Mouse (Mus musculus) thymus, adult 2 months (tissue): Measurements from ENCODE around the gene Gucy2d. TPM values are rescaled to one million over a fixed set of nuclear protein-coding genes. Genes with fewer than 3 reads are reported as not detected.

ENCODE experiments used
- DNase-seq: peaks from one replicate; pipeline ENCODE4 v3.0.0; 2021
- H3K27ac ChIP-seq: fragments of 200-500 bp; 2 replicates; pipeline ENCODE4 v1.5.1; 2012; ENCODE audit warnings: low read length, control low read depth; ENCODE audit not compliant: control insufficient read depth, insufficient read depth
- H3K27me3 ChIP-seq: fragments of 200-500 bp; 2 replicates; pipeline ENCODE4 v1.6.1; 2012; ENCODE audit warnings: mild to moderate bottlenecking, low read length, moderate library complexity, mixed read lengths; ENCODE audit not compliant: control insufficient read depth, insufficient read depth
- H3K36me3 ChIP-seq: fragments of 200-500 bp; 2 replicates; pipeline ENCODE4 v1.6.1; 2012; ENCODE audit warnings: mild to moderate bottlenecking, low read length, moderate library complexity; ENCODE audit not compliant: control insufficient read depth, insufficient read depth
- H3K4me1 ChIP-seq: fragments of 200-500 bp; replicated peaks from 2 replicates; pipeline ENCODE4 v1.6.1; 2012; ENCODE audit warnings: low read length; ENCODE audit not compliant: control insufficient read depth, insufficient read depth
- H3K4me3 ChIP-seq: fragments of 200-500 bp; 2 replicates; pipeline ENCODE4 v1.5.1; 2012; ENCODE audit warnings: mild to moderate bottlenecking, low read length, control low read depth, moderate library complexity; ENCODE audit not compliant: control insufficient read depth, insufficient read depth
- CTCF ChIP-seq: fragments of 200-500 bp; IDR thresholded peaks from 2 replicates; pipeline ENCODE4 v1.5.1; 2012; ENCODE audit warnings: mild to moderate bottlenecking, control low read depth, low read length, moderate library complexity, borderline replicate concordance; ENCODE audit not compliant: control insufficient read depth, poor library complexity, insufficient read depth; ENCODE audit errors: extremely low read depth
- POLR2A ChIP-seq: fragments of 200-500 bp; IDR thresholded peaks from 2 replicates; pipeline ENCODE4 v1.6.1; 2012; ENCODE audit warnings: mild to moderate bottlenecking, low read length, control low read depth, moderate library complexity; ENCODE audit not compliant: control insufficient read depth, poor library complexity, insufficient read depth; ENCODE audit errors: extremely low read depth
- WGBS: fragments of 180-500 bp; shearing (Covaris S2); methylation state at CpG from one replicate; pipeline ENCODE4 v1.1.7; 2018; 5-methylcytosine and 5-hydroxymethylcytosine counted together
- polyA plus RNA-seq: library from polyadenylated mRNA; depleted of rRNA; stranded (reverse); fragments of >200 nt; gene quantifications from 2 replicates; pipeline ENCODE4 v1.2.3, GENCODE M21; 2012; rRNA removed

The Gucy2d gene
- polyA plus RNA-seq, 1 experiment, result 0.22 TPM

DNA sequence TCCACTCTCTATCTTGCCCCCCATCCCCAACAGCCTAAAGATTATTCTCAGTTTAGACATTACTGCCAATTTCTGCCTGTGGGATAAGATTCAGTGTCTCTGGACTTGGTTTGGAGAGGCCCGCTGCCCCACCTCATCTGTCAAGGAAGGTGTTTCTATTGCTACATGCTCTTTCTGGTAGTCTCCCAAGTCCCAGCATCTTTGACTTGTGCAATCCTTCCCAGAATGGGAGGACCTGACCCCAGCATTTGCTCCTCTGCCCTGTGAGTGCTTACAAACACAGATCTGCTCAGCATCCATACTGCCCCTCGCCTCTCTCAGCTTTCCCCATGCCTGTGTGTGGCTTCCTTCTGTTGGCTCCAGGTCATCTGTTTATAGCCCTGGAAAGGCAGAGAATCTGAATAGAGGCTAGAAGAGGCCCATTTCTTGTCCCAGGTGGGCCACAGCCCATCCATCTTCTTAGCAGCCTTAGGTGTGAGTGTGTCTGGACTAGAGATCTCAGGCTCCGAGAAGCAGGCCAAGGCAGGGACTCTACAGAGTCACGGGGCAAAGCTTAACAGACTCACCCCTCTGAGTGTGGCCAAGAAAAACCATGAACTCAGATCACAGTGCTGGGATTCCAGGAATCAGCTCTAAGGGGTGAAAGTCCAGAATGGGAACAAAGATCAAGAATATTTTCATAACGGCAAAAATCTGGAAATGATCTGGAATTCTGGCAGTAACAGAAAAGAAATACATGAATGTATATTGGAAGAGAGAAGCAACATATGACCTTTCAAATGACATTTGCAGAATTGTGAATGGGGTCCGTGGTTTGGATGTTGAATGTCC, 84.9 kb downstream of the Gucy2d start:
- TF ChIP-seq CTCF (no peak), POLR2A (no peak)
- H3K27me3 ChIP-seq, result no peaks in the 10 kb centered on the region
- 93% methylated on average over 6 of the region's 6 CpGs for WGBS
- H3K36me3 ChIP-seq, result no peaks in the 10 kb centered on the region
- no peak overlapping the region for H3K4me3 ChIP-seq
- DNase-seq, result no peak
- peaks cover 33% of the 10 kb centered on the region for H3K4me1 ChIP-seq
- no peak overlapping the region for H3K27ac ChIP-seq

Other genes starting within 250 kb of the Gucy2d start
- 0.34 and 0.40 TPM in 2 replicates for gene B3gnt6, start 240.9 kb upstream of the Gucy2d start, polyA plus RNA-seq
- gene Acer3, start 119.2 kb upstream of the Gucy2d start, polyA plus RNA-seq, result 6.7 and 9.1 TPM in 2 replicates
- gene Tsku, start 79.1 kb upstream of the Gucy2d start, polyA plus RNA-seq, result 10.2 and 11.1 TPM in 2 replicates
- gene Lrrc32, start 48.9 kb downstream of the Gucy2d start, polyA plus RNA-seq, result 6.2 and 7.2 TPM in 2 replicates
- 52.8 and 53.5 TPM in 2 replicates for gene Emsy, start 216.4 kb downstream of the Gucy2d start, polyA plus RNA-seq